Mouse (Mus musculus) intestine, embryonic 14.5 days (tissue): ENCODE measurements around the gene Sf1. TPM values are rescaled to one million over a fixed set of nuclear protein-coding genes. Genes with fewer than 3 reads are reported as not detected.

ENCODE experiments used
- ATAC-seq: fragments of 200-750 bp; cut with Nextera tagmentation; replicated peaks from 2 replicates; pipeline ENCODE4 v1.8.0; 2017; ENCODE audit warnings: low read depth, moderate number of reproducible peaks, moderate TSS enrichment, moderate library complexity; ENCODE audit not compliant: low FRiP score, low TSS enrichment
- DNase-seq: peaks from one replicate; pipeline ENCODE4 v3.0.0-alpha.2; 2018; ENCODE audit warnings: low spot score
- H3K27ac ChIP-seq: fragments of 300-500 bp; sonication (generic); 2 replicates; pipeline ENCODE4 v1.5.1; 2014; ENCODE audit warnings: low read depth, mild to moderate bottlenecking, control low read depth
- H3K27me3 ChIP-seq: fragments of 300-500 bp; sonication (generic); replicated peaks from 2 replicates; pipeline ENCODE4 v1.6.1; 2014; ENCODE audit warnings: low read length, control low read depth; ENCODE audit not compliant: control insufficient read depth, insufficient read depth
- H3K36me3 ChIP-seq: fragments of 300-500 bp; sonication (generic); 2 replicates; pipeline ENCODE4 v1.6.1; 2014; ENCODE audit warnings: low read length, control low read depth; ENCODE audit not compliant: control insufficient read depth, insufficient read depth
- H3K4me1 ChIP-seq: fragments of 300-500 bp; sonication (generic); replicated peaks from 2 replicates; pipeline ENCODE4 v1.6.1; 2014; ENCODE audit warnings: low read length, control low read depth, mixed read lengths; ENCODE audit not compliant: control insufficient read depth, insufficient read depth
- H3K4me2 ChIP-seq: fragments of 300-500 bp; sonication (generic); 2 replicates; pipeline ENCODE4 v1.6.1; 2014; ENCODE audit warnings: low read length
- H3K4me3 ChIP-seq: fragments of 300-500 bp; sonication (generic); 2 replicates; pipeline ENCODE4 v1.5.1; 2014; ENCODE audit warnings: low read depth, low read length, control low read depth, mixed read lengths
- H3K9ac ChIP-seq: fragments of 300-500 bp; sonication (generic); 2 replicates; pipeline ENCODE4 v1.6.1; 2014; ENCODE audit warnings: mild to moderate bottlenecking, low read length
- H3K9me3 ChIP-seq: fragments of 300-500 bp; sonication (generic); 2 replicates; pipeline ENCODE4 v1.6.1; 2016; ENCODE audit warnings: low read length, control low read depth; ENCODE audit not compliant: control insufficient read depth
- WGBS: fragments of 180-500 bp; shearing (Covaris S2); extraction: QIAGEN DNeasy Blood & Tissue Kit; methylation state at CpG from one replicate; pipeline ENCODE4 v1.1.7; 2014; 5-methylcytosine and 5-hydroxymethylcytosine counted together
- polyA plus RNA-seq: library from polyadenylated mRNA; unstranded; fragments of >200 nt; fragmentation: Nextera tagmentation; extraction: Ambion mirVana; gene quantifications from 2 replicates; pipeline ENCODE4 v1.2.1, GENCODE M21; 2014

Gene Sf1
- polyA plus RNA-seq, 1 experiment from 2014 or later, result 143 TPM

DNA sequence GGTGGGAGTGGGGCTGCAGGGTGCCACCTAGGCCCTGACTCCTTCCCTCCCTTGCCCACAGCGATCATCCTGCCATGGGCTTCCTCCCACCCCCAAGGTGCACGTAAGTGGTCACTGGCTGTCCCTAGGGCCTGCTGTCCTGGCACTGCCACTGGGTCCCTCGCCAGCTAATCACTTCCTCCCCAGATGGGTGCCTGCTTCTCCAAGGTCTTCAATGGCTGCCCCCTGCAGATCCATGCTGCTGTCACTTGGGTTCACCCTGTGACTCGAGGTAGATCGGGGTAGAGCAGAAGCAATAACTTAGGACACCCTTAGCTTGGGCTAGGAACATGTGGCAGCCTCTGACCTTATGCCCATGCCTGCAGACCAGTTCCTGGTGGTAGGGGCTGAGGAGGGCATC lies 17.5 kb upstream of the Sf1 start:
- Histone ChIP-seq H3K36me3 (peaks cover 29% of the 10 kb centered on the region), H3K4me3 (no peak overlapping the region), H3K4me2 (no peak overlapping the region), H3K27me3 (no peaks in the 10 kb centered on the region), H3K4me1 (no peaks in the 10 kb centered on the region), H3K27ac (no peak overlapping the region), H3K9ac (no peak overlapping the region), H3K9me3 (no peaks in the 10 kb centered on the region)
- no peak for DNase-seq
- WGBS, result 95% methylated on average over 5 of the region's 5 CpGs
- no peak for ATAC-seq

DNA sequence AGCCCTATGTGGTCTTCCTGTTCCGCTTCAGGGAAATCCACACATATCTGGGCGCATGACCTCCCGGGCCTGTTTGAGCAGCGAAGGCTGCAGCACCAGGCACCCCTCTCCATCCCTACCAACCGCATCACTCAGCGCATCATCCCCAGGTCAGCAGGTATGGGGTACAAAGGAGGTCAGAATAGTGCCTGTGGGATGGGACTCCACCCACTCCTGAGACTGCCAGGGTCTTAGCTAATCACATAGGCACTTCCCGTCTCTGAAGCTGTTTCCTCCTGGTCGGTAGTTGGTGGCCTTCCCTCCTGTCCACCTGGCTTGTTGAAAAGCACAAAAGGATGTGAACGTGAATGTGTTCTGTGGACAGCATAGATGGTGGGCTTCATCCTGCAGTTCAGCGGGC lies 16.8 kb upstream of the Sf1 start:
- Histone ChIP-seq H3K4me2 (no peak overlapping the region), H3K9ac (no peak overlapping the region), H3K4me3 (no peak overlapping the region), H3K9me3 (no peaks in the 10 kb centered on the region), H3K27ac (no peak overlapping the region), H3K27me3 (no peaks in the 10 kb centered on the region), H3K36me3 (peaks cover 29% of the 10 kb centered on the region), H3K4me1 (no peaks in the 10 kb centered on the region)
- DNase-seq, result no peak
- WGBS, result 86% methylated on average over 10 of the region's 10 CpGs
- ATAC-seq, result no peak

DNA sequence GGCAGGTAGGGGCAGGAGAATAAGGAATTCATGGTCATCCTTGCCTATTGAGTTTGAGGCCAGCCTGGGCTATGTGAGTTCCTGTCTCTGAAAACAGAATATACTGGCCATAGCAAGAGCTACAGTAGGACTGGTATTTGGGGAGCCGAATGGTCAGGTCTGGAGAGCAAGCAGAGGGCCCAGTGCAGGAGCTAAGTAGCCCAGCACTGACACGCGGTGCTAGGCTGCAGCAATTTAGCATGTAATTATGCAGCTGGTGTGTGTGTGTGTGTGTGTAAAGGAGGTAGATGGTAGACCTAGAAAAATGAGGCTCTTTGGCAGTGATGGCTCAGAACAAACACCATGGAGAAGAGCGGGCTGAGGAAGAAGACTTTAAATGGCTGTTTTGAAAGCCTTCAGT lies 15.9 kb upstream of the Sf1 start:
- H3K4me3 ChIP-seq, result no peak overlapping the region
- H3K27ac ChIP-seq, result no peak overlapping the region
- H3K27me3 ChIP-seq, result no peaks in the 10 kb centered on the region
- H3K36me3 ChIP-seq, result peaks cover 29% of the 10 kb centered on the region
- no peak overlapping the region for H3K4me2 ChIP-seq
- H3K4me1 ChIP-seq, result no peaks in the 10 kb centered on the region
- no peaks in the 10 kb centered on the region for H3K9me3 ChIP-seq
- no peak overlapping the region for H3K9ac ChIP-seq
- no peak for ATAC-seq
- no peak for DNase-seq
- WGBS, result 94% methylated on average over 4 of the region's 4 CpGs

DNA sequence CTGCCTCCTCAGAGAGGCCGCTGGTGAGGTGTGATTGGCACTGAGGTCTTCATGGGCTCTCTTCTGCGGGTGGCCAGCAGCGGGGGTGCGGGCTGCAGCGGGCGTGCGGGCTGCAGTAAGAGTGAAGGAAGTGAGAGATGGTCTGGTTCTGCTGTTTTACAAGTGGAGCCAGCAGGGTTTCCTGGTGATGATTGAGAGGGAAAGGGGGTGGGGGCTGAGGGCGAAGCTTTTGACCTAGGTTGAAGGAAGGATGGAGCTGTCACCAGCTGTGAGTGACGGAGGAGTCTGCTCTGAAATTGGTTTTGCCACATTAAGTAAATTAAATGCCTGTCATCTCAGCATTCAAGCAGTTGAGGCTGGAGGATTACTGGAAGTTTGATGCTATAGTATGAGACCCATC lies 14.8 kb upstream of the Sf1 start:
- Histone ChIP-seq H3K4me2 (no peak overlapping the region), H3K4me3 (no peak overlapping the region), H3K27me3 (no peaks in the 10 kb centered on the region), H3K36me3 (peaks cover 28% of the 10 kb centered on the region), H3K4me1 (no peaks in the 10 kb centered on the region), H3K27ac (peak overlapping the region; percentile 1; the same call in 1 of the 2 replicates), H3K9ac (no peak overlapping the region), H3K9me3 (no peaks in the 10 kb centered on the region)
- 67% methylated on average over 9 of the region's 9 CpGs for WGBS
- DNase-seq (no peak), ATAC-seq (no peak)

DNA sequence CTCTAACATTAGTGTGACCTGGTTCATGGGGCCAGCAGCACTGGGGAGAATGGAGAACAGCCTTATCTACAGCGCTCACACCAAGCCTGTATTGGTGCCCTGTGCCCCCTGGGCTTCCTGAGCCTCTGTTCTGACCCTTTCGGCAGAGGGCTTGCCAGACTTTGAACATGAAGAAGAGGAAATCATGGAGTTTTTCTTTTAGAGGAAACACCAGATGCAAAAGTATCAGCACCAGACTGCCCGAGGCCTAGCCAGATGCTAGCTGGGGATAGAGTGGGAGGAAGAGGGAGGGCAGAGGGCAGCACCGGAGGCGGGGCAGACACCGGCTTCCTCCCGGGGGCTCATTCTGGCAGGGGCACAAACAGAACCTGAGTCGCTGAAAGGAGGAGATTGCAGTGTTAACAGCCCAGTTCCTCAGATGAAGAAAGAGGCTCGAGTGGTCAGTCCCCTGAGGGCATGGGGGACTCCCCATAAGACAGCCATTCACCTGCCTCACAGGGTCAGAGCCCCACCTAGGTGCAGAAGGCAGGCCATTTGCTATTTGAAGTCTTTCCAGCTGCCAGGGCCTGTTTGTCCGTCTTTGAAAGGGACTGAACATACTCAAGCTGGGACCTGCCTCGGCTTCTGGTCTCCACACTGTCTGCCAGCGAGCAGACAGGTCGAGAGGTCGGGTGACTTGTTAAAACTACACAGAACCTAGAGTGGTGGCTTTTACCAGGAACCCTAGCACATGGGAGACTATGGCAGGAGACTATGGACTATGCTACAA lies 14.1 kb upstream of the Sf1 start:
- H3K27me3 ChIP-seq, result no peaks in the 10 kb centered on the region
- DNase-seq (no peak), ATAC-seq (no peak)
- no peak overlapping the region for H3K4me2 ChIP-seq
- H3K9me3 ChIP-seq, result no peaks in the 10 kb centered on the region
- peaks cover 24% of the 10 kb centered on the region for H3K36me3 ChIP-seq
- peak overlapping the region; percentile 1; the same call in 1 of the 2 replicates for H3K27ac ChIP-seq
- H3K9ac ChIP-seq, result no peak overlapping the region
- no peaks in the 10 kb centered on the region for H3K4me1 ChIP-seq
- WGBS, result 32% methylated on average over 14 of the region's 14 CpGs
- no peak overlapping the region for H3K4me3 ChIP-seq

DNA sequence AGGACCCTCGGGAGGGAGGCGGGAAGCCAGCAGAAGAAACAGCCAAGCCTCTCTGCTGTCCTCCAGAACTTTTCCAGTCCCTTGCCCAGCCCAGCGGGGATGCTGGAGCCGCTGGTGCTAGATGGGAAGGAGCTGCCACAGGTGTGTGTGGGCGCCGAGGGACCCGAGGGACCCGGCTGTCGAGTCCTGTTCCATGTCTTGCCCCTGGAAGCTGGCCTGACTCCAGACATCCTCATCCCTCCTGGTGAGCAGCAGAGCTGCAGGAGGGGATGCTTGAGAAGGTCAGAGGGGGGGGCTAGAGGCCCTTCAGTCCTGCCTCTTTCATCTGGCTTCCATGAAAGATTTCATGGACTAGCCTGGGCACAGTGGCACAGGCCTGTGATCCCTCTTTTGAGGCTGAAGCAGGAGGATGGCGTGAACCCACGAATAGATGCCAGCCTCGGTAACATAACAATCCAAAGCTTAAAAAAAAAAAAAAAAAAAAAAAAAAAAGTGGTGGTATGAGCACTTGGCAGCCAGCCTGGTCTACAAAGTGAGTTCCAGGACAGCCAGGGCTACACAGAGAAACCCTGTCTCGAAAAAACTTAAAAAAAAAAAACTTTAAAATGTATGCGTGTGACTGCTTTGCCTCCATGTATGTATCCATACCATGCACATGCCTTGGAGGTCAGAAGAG lies 11.9 kb upstream of the Sf1 start:
- H3K36me3 ChIP-seq, result peaks cover 14% of the 10 kb centered on the region; the same call in 1 of the 2 replicates
- no peaks in the 10 kb centered on the region for H3K4me1 ChIP-seq
- no peak overlapping the region for H3K4me3 ChIP-seq
- DNase-seq (no peak), ATAC-seq (no peak)
- 62% methylated on average over 14 of the region's 14 CpGs for WGBS
- no peaks in the 10 kb centered on the region for H3K27me3 ChIP-seq
- H3K4me2 ChIP-seq, result no peak overlapping the region
- no peak overlapping the region for H3K9ac ChIP-seq
- no peaks in the 10 kb centered on the region for H3K9me3 ChIP-seq
- H3K27ac ChIP-seq, result no peak overlapping the region

DNA sequence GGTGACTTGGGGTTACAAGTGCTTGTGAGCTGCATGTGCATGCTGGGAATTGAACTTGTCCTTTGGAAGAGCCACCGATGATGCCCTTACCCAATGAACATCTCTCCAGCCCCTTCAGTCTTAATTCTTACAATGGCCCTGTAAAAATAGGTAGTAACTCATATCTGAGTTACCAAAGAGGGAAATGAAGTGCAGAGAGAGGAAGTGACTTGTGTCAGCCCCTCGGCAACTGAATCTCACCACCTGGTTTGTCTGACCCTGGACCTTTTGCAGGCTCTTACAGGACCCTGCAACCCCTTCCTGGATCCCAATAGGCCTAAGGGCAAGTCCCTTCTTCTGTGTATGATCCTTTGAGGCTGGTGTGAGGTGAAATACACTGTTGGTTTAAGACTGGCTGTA lies 11.4 kb upstream of the Sf1 start:
- ATAC-seq (no peak), DNase-seq (no peak)
- Histone ChIP-seq H3K36me3 (peaks cover 8% of the 10 kb centered on the region; the same call in 1 of the 2 replicates), H3K9ac (no peak overlapping the region), H3K9me3 (no peaks in the 10 kb centered on the region), H3K27me3 (no peaks in the 10 kb centered on the region), H3K27ac (no peak overlapping the region), H3K4me2 (no peak overlapping the region), H3K4me1 (no peaks in the 10 kb centered on the region), H3K4me3 (no peak overlapping the region)
- WGBS, result 84% methylated on average over 2 of the region's 2 CpGs

DNA sequence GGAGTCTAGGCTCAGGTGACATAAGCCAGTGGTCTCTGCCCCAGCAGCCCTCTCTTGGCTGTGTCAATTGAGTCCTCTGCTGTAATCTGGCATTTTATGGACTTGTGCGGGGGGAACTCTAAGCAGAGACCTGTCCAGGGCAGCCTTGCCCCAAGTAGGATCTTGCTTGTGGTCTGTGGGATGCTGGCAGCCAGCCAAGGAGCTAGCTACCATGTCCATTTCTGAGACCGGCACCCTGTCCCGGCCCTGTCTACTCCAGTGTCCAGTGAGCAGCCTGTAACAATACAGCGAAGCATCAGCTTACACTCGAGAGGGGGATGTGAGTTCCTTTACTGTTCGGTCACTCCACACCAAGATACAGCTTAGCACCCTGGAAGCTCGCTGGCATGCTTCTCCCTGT lies 9.5 kb upstream of the Sf1 start:
- no peaks in the 10 kb centered on the region for H3K4me1 ChIP-seq
- no peak overlapping the region for H3K27ac ChIP-seq
- no peak overlapping the region for H3K4me2 ChIP-seq
- H3K9ac ChIP-seq, result no peak overlapping the region
- WGBS, result 85% methylated on average over 7 of the region's 7 CpGs
- no peak for ATAC-seq
- DNase-seq, result no peak
- H3K36me3 ChIP-seq, result no peaks in the 10 kb centered on the region
- H3K9me3 ChIP-seq, result no peaks in the 10 kb centered on the region
- no peak overlapping the region for H3K4me3 ChIP-seq
- no peaks in the 10 kb centered on the region for H3K27me3 ChIP-seq

DNA sequence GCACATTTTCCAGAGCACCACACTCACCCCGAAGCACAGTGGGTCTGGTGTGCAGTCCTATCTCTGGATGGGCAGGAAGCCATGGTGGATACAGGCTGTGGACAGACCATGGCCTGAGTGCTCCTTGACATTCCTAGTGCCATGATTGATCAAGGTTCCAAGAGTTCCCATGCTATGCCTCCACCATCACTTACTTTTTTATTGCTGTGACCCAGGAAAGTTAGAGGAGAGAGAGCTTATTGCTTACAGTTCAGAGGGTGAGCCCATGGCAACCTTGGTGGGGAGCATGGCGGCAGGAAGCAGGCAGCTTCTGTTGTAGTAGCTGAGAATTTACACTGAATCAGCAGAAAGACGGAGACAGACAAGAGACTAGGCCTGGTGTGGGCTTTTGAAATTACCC lies 2.2 kb upstream of the Sf1 start:
- H3K4me1 ChIP-seq, result peaks cover 11% of the 10 kb centered on the region
- H3K27ac ChIP-seq, result no peak overlapping the region
- no peak overlapping the region for H3K4me3 ChIP-seq
- ATAC-seq, result no peak
- H3K4me2 ChIP-seq, result no peak overlapping the region
- H3K9me3 ChIP-seq, result no peaks in the 10 kb centered on the region
- peaks cover 23% of the 10 kb centered on the region for H3K36me3 ChIP-seq
- no peak overlapping the region for H3K9ac ChIP-seq
- 90% methylated on average over 3 of the region's 3 CpGs for WGBS
- DNase-seq, result no peak
- H3K27me3 ChIP-seq, result no peaks in the 10 kb centered on the region
